Mouse (Mus musculus) MEL (cell line): ENCODE results near the gene Cdx2. TPM values are rescaled to one million over a fixed set of nuclear protein-coding genes. Genes with fewer than 3 reads are reported as not detected.

Experiments
- DNase-seq: peaks from one replicate; pipeline ENCODE4 v3.0.0; 2011; ENCODE audit warnings: low read depth, low spot score
- H3K27ac ChIP-seq: 2 replicates; pipeline ENCODE4 v1.5.1; 2012; ENCODE audit warnings: low read depth, mild to moderate bottlenecking, control low read depth, low read length, moderate library complexity; ENCODE audit not compliant: control insufficient read depth
- H3K27me3 ChIP-seq, 2 experiments: fragments of 150-350 bp in 1 of 2; sonication (generic) in 1 of 2; 2 replicates each; pipeline ENCODE4 v1.6.1; 2012; ENCODE audit warnings: low read length in 2 of 2, mild to moderate bottlenecking in 2 of 2, improper control_type of control experiment in 1 of 2, moderate library complexity in 1 of 2; ENCODE audit not compliant: insufficient read depth in 2 of 2, control insufficient read depth in 1 of 2
- H3K36me3 ChIP-seq, 2 experiments: 2 replicates each; pipeline ENCODE4 v1.6.1; 2012 to 2014; ENCODE audit warnings: low read length in 2 of 2, improper control_type of control experiment in 1 of 2, inconsistent platforms in 1 of 2, mild to moderate bottlenecking in 1 of 2; ENCODE audit not compliant: insufficient read depth in 2 of 2, control insufficient read depth in 1 of 2
- H3K4me1 ChIP-seq, 2 experiments: fragments of 150-350 bp in 1 of 2; sonication (generic) in 1 of 2; 2 replicates each; pipeline ENCODE4 v1.6.1; 2012; ENCODE audit warnings: low read length in 2 of 2, improper control_type of control experiment in 1 of 2, mild to moderate bottlenecking in 1 of 2; ENCODE audit not compliant: insufficient read depth in 2 of 2, control insufficient read depth in 1 of 2
- H3K4me3 ChIP-seq, 2 experiments: fragments of 150-350 bp in 1 of 2; sonication (generic) in 1 of 2; 2 replicates each; pipeline ENCODE4 v1.5.1; 2012; ENCODE audit warnings: low read depth in 2 of 2, low read length in 2 of 2, mild to moderate bottlenecking in 2 of 2, moderate library complexity in 2 of 2, control low read depth in 1 of 2, improper control_type of control experiment in 1 of 2; ENCODE audit not compliant: control insufficient read depth in 1 of 2, insufficient read depth in 1 of 2
- H3K79me2 ChIP-seq: 2 replicates; pipeline ENCODE4 v1.6.1; 2012; ENCODE audit warnings: mild to moderate bottlenecking, low read length, moderate library complexity; ENCODE audit not compliant: control insufficient read depth, poor library complexity, insufficient read depth
- H3K9ac ChIP-seq: 2 replicates; pipeline ENCODE4 v1.6.1; 2012; ENCODE audit warnings: low read depth, mild to moderate bottlenecking, control low read depth, low read length, moderate library complexity; ENCODE audit not compliant: control insufficient read depth, poor library complexity, severe bottlenecking
- H3K9me3 ChIP-seq: fragments of 150-350 bp; sonication (generic); replicated peaks from 2 replicates; pipeline ENCODE4 v1.6.1; 2012; ENCODE audit warnings: mild to moderate bottlenecking, low read length, improper control_type of control experiment, moderate library complexity; ENCODE audit not compliant: insufficient read depth
- CHD1 ChIP-seq: IDR thresholded peaks from 2 replicates; pipeline ENCODE4 v1.6.1; 2012; ENCODE audit warnings: low read depth, mild to moderate bottlenecking, inconsistent platforms, low read length, improper control_type of control experiment
- CHD2 ChIP-seq: IDR thresholded peaks from 2 replicates; pipeline ENCODE4 v1.6.1; 2011; ENCODE audit warnings: low read length, improper control_type of control experiment
- E2F4 ChIP-seq: IDR thresholded peaks from 2 replicates; pipeline ENCODE4 v1.6.1; 2011; ENCODE audit warnings: low read depth, low read length, improper control_type of control experiment, borderline replicate concordance
- ETS1 ChIP-seq: IDR thresholded peaks from 2 replicates; pipeline ENCODE4 v1.6.1; 2012; ENCODE audit warnings: low read depth, mild to moderate bottlenecking, inconsistent platforms, low read length, improper control_type of control experiment, moderate library complexity
- GABPA ChIP-seq: IDR thresholded peaks from 2 replicates; pipeline ENCODE4 v1.6.1; 2012; ENCODE audit warnings: low read depth, mild to moderate bottlenecking, inconsistent platforms, low read length, improper control_type of control experiment, moderate library complexity
- GATA1 ChIP-seq: IDR thresholded peaks from 2 replicates; pipeline ENCODE4 v1.6.1; 2011; ENCODE audit warnings: low read depth, low read length, improper control_type of control experiment
- JUND ChIP-seq: IDR thresholded peaks from 2 replicates; pipeline ENCODE4 v1.6.1; 2011; ENCODE audit warnings: low read depth, mild to moderate bottlenecking, improper control_type of control experiment, low read length
- MAX ChIP-seq: IDR thresholded peaks from 2 replicates; pipeline ENCODE4 v1.6.1; 2011; ENCODE audit warnings: low read length, improper control_type of control experiment
- MAZ ChIP-seq: IDR thresholded peaks from 2 replicates; pipeline ENCODE4 v1.6.1; 2012; ENCODE audit warnings: low read depth, mild to moderate bottlenecking, inconsistent platforms, low read length, improper control_type of control experiment
- MYC ChIP-seq: IDR thresholded peaks from 2 replicates; pipeline ENCODE4 v1.6.1; 2011; ENCODE audit warnings: low read depth, mild to moderate bottlenecking, low read length, improper control_type of control experiment, moderate library complexity
- NRF1 ChIP-seq: IDR thresholded peaks from 2 replicates; pipeline ENCODE4 v1.6.1; 2014; ENCODE audit warnings: low read depth, mild to moderate bottlenecking, inconsistent platforms, low read length, improper control_type of control experiment, moderate library complexity; ENCODE audit not compliant: poor library complexity, insufficient read depth, severe bottlenecking
- POLR2AphosphoS2 ChIP-seq: IDR thresholded peaks from 2 replicates; pipeline ENCODE4 v1.6.1; 2011; ENCODE audit warnings: low read length, improper control_type of control experiment
- RCOR1 ChIP-seq: IDR thresholded peaks from 2 replicates; pipeline ENCODE4 v1.6.1; 2012; ENCODE audit warnings: low read depth, mild to moderate bottlenecking, inconsistent platforms, low read length, improper control_type of control experiment
- SIN3A ChIP-seq: IDR thresholded peaks from 2 replicates; pipeline ENCODE4 v1.6.1; 2012; ENCODE audit warnings: low read length, improper control_type of control experiment, inconsistent platforms
- TAL1 ChIP-seq: IDR thresholded peaks from 2 replicates; pipeline ENCODE4 v1.6.1; 2012; ENCODE audit warnings: mild to moderate bottlenecking, inconsistent platforms, low read length, moderate library complexity, mixed read lengths
- TCF12 ChIP-seq: IDR thresholded peaks from 2 replicates; pipeline ENCODE4 v1.6.1; 2014; ENCODE audit warnings: low read depth, mild to moderate bottlenecking, inconsistent platforms, low read length, improper control_type of control experiment, moderate library complexity
- USF1 ChIP-seq: IDR thresholded peaks from 2 replicates; pipeline ENCODE4 v1.6.1; 2014; ENCODE audit warnings: low read depth, mild to moderate bottlenecking, inconsistent platforms, low read length, improper control_type of control experiment, moderate library complexity
- ZC3H11A ChIP-seq: IDR thresholded peaks from 2 replicates; pipeline ENCODE4 v1.6.1; 2012; ENCODE audit warnings: low read depth, mild to moderate bottlenecking, inconsistent platforms, low read length, improper control_type of control experiment
- ZKSCAN1 ChIP-seq: IDR thresholded peaks from 2 replicates; pipeline ENCODE4 v1.6.1; 2012; ENCODE audit warnings: low read depth, mild to moderate bottlenecking, inconsistent platforms, low read length, improper control_type of control experiment, moderate library complexity
- polyA plus RNA-seq, 2 experiments: library from polyadenylated mRNA; stranded (reverse) in 1 of 2; unstranded in 1 of 2; fragments of >175 nt in 1 of 2; fragments of >200 nt in 1 of 2; gene quantifications; 2 replicates each; pipeline versions ENCODE4 v1.2.1 to v1.2.4; 2012; ENCODE audit warnings: low replicate concordance in 2 of 2, low read depth in 1 of 2; ENCODE audit not compliant: insufficient read length in 2 of 2, insufficient read depth in 1 of 2, missing spikeins in 1 of 2
- total RNA-seq: library from RNA; depleted of rRNA; stranded (reverse); fragments of 300-350 nt; gene quantifications from 2 replicates; pipeline ENCODE4 v1.2.3, GENCODE M21; 2012

Gene Cdx2
- total and polyA plus RNA-seq, 3 experiments = not detected

DNA sequence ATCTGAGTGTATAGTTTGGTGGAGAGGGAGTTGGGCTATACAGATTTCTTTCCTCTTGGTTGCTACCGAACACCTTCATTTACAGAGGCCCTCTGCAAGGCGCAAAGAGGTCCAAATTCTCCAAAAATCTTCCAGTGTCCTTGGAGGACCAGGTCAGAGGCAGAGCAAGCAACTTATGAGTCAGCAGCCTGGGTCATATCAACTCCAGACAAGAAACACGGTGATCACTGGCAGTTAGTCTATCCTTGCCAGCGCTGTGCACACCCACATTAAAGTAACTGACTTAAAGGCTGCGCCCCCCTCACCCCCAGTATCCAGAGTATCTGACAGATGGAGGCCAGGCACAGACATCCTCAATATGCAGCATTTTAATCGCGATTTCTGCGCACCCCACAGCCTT, 38.3 kb downstream of the Cdx2 start:
- no peak for DNase-seq
- Histone ChIP-seq H3K27ac (no peak overlapping the region), H3K9me3 (no peaks in the 10 kb centered on the region), H3K36me3 (no peaks in the 10 kb centered on the region), H3K27me3 (no peaks in the 10 kb centered on the region), H3K4me1 (no peaks in the 10 kb centered on the region), H3K79me2 (no peaks in the 10 kb centered on the region), H3K4me3 (no peak overlapping the region)
- no peak for TF ChIP-seq ETS1
- TF ChIP-seq ZKSCAN1 = no peak
- TF ChIP-seq GATA1 = no peak
- no peak for TF ChIP-seq RCOR1
- no peak for TF ChIP-seq CHD1
- TF ChIP-seq ZC3H11A = no peak
- no peak for TF ChIP-seq MYC
- no peak for TF ChIP-seq MAZ
- TF ChIP-seq JUND = no peak
- no peak for TF ChIP-seq NRF1
- TF ChIP-seq USF1 = no peak
- no peak for TF ChIP-seq TAL1
- TF ChIP-seq E2F4 = no peak
- TF ChIP-seq, all 39 proteins: peak for 0
- no peak overlapping the region for H3K9ac ChIP-seq

DNA sequence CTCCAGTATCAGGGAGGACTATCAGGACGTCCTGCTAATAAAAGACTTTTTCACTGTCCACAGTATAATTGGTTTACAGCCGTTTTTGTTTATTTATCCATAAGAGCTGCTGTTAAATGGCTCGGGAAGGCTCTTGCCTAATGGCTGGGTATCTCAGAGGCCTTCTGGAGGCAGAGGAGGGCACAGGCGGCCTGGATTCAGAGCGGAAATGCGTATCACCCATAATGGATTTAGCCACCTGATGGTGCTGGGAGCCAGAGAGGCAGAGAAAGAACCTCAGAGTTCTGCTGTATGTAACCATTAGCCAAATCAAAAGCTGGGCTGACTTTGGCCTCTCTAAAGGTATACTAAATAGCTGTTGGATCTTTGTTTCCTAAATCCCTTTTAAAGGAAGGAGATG, 39.6 kb downstream of the Cdx2 start:
- H3K27me3 ChIP-seq = no peaks in the 10 kb centered on the region
- H3K27ac ChIP-seq = no peak overlapping the region
- H3K9ac ChIP-seq = no peak overlapping the region
- H3K79me2 ChIP-seq = no peaks in the 10 kb centered on the region
- H3K4me3 ChIP-seq = no peak overlapping the region
- H3K4me1 ChIP-seq = no peaks in the 10 kb centered on the region
- no peaks in the 10 kb centered on the region for H3K36me3 ChIP-seq
- no peak for DNase-seq
- H3K9me3 ChIP-seq = no peaks in the 10 kb centered on the region
- TF ChIP-seq TCF12 (no peak), MAZ (no peak), MAX (no peak), TAL1 (no peak), GABPA (no peak), NRF1 (no peak), CHD2 (no peak), POLR2AphosphoS2 (no peak), SIN3A (no peak)
